Mouse (Mus musculus) hindbrain, embryonic 16.5 days (tissue): ENCODE measurements around the gene Cd70. TPM values are rescaled to one million over a fixed set of nuclear protein-coding genes. Genes with fewer than 3 reads are reported as not detected.
A peak's percentile ranks its signal among the peaks of the same experiment; 100 is the strongest.

Experiments used
- ATAC-seq: fragments of 200-750 bp; cut with Nextera tagmentation; 2 replicates; pipeline ENCODE4 v1.8.0; 2017; ENCODE audit warnings: moderate TSS enrichment, moderate library complexity
- H3K27ac ChIP-seq: fragments of 300-500 bp; sonication (generic); 2 replicates; pipeline ENCODE4 v1.5.1; 2014; ENCODE audit warnings: low read depth, mild to moderate bottlenecking, control low read depth, low read length, moderate library complexity
- H3K27me3 ChIP-seq: fragments of 300-500 bp; sonication (generic); replicated peaks from 2 replicates; pipeline ENCODE4 v1.6.1; 2014; ENCODE audit warnings: low read length; ENCODE audit not compliant: control insufficient read depth, insufficient read depth
- H3K36me3 ChIP-seq: fragments of 300-500 bp; sonication (generic); 2 replicates; pipeline ENCODE4 v1.6.1; 2014; ENCODE audit warnings: mild to moderate bottlenecking, low read length, moderate library complexity, mixed read lengths; ENCODE audit not compliant: control insufficient read depth, insufficient read depth
- H3K4me1 ChIP-seq: fragments of 300-500 bp; sonication (generic); 2 replicates; pipeline ENCODE4 v1.6.1; 2014; ENCODE audit warnings: low read depth, low read length; ENCODE audit not compliant: control insufficient read depth, insufficient read depth
- H3K4me2 ChIP-seq: fragments of 300-500 bp; sonication (generic); 2 replicates; pipeline ENCODE4 v1.6.1; 2014; ENCODE audit warnings: mild to moderate bottlenecking, low read length, control low read depth, moderate library complexity
- H3K4me3 ChIP-seq: fragments of 300-500 bp; sonication (generic); 2 replicates; pipeline ENCODE4 v1.5.1; 2014; ENCODE audit warnings: mild to moderate bottlenecking, low read length, control low read depth, moderate library complexity
- H3K9ac ChIP-seq: fragments of 300-500 bp; sonication (generic); 2 replicates; pipeline ENCODE4 v1.6.1; 2014; ENCODE audit warnings: low read depth, mild to moderate bottlenecking, control low read depth, low read length, moderate library complexity
- H3K9me3 ChIP-seq: fragments of 300-500 bp; sonication (generic); 2 replicates; pipeline ENCODE4 v1.6.1; 2014; ENCODE audit warnings: mild to moderate bottlenecking, low read length, moderate library complexity; ENCODE audit not compliant: control insufficient read depth
- WGBS: fragments of 180-500 bp; shearing (Covaris S2); extraction: QIAGEN DNeasy Blood & Tissue Kit; methylation state at CpG from one replicate; pipeline ENCODE4 v1.1.7; 2014; 5-methylcytosine and 5-hydroxymethylcytosine counted together
- polyA plus RNA-seq: library from polyadenylated mRNA; unstranded; fragments of >200 nt; fragmentation: Nextera tagmentation; extraction: Ambion mirVana; gene quantifications from 2 replicates; pipeline ENCODE4 v1.2.1, GENCODE M21; 2015

Gene Cd70
- polyA plus RNA-seq, 1 experiment from 2014 or later: 2.1 TPM

DNA sequence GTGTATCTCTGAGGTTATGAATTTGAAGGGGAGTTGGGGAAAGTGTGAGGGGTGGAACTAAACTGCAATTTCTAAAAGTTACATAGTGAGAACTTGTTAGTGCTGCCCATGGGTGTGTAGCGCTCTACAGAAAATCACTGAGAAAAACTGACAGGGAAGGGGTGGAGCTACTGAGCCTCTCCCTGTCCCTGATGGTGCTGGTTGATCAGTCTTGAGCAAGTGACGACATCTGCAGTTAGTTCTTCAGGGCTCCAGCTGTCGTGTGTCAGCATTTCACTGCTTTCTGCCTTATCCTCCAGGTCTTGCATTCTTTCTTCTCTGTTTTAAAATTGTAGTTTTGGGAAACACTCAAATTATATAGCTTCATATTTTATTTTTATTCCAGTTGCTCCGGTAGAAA, 23.8 kb upstream of the Cd70 start:
- Histone ChIP-seq H3K36me3 (no peaks in the 10 kb centered on the region), H3K4me1 (no peaks in the 10 kb centered on the region), H3K27ac (no peak overlapping the region), H3K27me3 (no peaks in the 10 kb centered on the region), H3K9ac (no peak overlapping the region), H3K9me3 (peaks cover 2% of the 10 kb centered on the region; the same call in 1 of the 2 replicates), H3K4me3 (no peak overlapping the region), H3K4me2 (no peak overlapping the region)
- ATAC-seq: no peak
- 75% methylated on average over 4 of the region's 4 CpGs for WGBS

DNA sequence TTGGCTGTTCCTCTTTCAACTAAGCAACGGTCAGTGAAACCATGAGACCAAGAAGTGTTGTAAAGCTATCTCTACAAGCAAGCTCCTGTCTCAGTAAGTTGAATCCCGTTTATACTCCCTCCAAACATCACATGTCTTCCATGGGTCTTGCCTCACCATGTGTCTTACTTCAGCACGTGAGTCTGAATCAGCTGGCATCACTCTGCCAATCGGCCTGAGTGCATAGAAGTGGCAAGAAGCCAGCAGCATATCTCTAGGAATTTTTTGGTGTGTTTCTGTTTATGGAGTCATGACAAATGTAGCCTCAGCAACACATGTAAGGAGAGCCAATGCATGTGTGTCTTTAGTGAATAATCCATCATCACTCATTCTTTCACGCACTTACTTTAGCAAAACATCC, 22.8 kb upstream of the Cd70 start:
- no peak for ATAC-seq

DNA sequence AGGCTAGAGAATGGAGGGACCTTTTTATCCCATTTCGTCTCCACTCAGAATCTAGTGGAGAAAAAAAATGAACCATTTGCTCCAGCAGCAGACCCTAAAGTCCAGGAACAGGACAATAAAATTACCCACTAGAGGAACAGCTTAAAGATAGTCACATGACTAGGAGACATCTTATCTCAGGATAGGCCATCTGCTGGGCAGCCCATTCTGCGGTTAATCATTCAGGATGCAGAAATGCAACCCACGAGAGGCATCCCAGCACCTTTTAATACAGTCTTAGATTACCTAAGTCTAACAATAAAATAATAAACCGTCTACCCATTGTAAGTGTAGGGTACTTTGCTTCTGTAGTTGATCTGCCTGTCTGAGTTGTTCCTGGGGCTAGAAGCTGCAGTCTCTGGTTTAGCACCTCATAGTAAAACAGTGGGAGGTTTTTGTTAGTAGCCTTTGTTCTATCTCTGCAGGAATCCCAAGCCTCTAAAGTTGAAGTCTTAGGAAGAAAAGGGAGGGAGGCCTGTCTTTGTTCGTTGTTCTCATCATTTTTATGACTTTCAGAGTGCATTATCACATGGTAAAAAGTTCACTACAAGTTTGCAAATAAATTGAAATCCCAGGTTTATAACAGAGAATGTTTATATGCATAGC, 21.2 kb upstream of the Cd70 start:
- H3K4me2 ChIP-seq: no peak overlapping the region
- H3K27ac ChIP-seq: no peak overlapping the region
- H3K4me1 ChIP-seq: no peaks in the 10 kb centered on the region
- no peaks in the 10 kb centered on the region for H3K36me3 ChIP-seq
- peaks cover 2% of the 10 kb centered on the region; the same call in 1 of the 2 replicates for H3K9me3 ChIP-seq
- 53% methylated on average over 5 of the region's 5 CpGs for WGBS
- H3K27me3 ChIP-seq: no peaks in the 10 kb centered on the region
- H3K4me3 ChIP-seq: no peak overlapping the region
- ATAC-seq: no peak
- no peak overlapping the region for H3K9ac ChIP-seq

More for the DNA sequence above, 22.8 kb upstream of the Cd70 start:
- no peak overlapping the region for H3K9ac ChIP-seq
- no peak overlapping the region for H3K4me3 ChIP-seq
- no peaks in the 10 kb centered on the region for H3K36me3 ChIP-seq
- H3K27me3 ChIP-seq: no peaks in the 10 kb centered on the region
- H3K9me3 ChIP-seq: peaks cover 2% of the 10 kb centered on the region; the same call in 1 of the 2 replicates
- no peak overlapping the region for H3K27ac ChIP-seq
- H3K4me1 ChIP-seq: no peaks in the 10 kb centered on the region
- 81% methylated on average over 5 of the region's 5 CpGs for WGBS
- H3K4me2 ChIP-seq: no peak overlapping the region

DNA sequence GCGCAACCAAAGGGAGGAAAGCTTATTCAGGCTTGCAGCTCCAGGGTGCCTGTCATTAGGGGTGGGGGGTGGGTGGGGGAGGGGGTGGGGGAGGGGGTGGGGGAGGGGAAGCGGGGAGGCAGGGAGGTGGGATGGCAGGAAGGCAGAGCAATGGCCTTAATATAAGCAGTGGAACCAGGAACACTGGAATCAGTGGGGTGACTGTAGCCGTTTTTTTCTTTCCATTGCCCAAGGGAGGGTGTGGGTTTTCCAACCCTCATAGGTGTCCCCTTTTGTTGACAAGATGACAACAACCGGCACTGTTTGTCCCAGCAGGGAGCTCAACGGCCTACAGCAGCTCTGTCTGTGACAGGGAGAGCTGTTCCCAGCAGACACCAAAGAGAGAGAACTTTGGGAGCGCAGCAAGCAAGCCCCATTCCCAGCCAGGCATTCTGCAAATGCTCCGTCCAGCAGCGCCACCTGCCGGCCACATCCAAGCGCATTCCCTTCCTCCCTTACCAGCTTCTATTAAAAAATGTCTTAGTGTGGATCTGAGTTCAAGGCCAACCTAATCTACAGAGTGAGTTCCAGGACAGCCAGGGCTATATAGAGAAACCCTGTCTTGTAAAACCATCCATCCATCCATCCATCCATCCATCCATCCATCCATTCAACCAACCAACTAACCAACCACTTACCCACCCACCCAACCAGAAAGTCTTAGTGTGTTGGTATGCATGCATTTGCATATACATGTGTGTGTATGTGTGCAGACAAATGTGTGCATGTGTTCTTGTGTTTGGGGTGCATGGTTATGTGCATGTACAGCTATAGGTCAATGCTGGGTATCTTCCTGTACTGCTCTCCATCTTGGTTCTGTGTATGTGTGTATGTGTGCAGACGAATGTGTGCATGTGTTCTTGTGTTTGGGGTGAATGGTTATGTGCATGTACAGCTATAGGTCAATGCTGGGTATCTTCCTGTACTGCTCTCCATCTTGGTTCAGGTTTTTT, 17.5 kb upstream of the Cd70 start:
- no peak overlapping the region for H3K4me3 ChIP-seq
- peak; percentile 88 for ATAC-seq
- H3K4me1 ChIP-seq: no peaks in the 10 kb centered on the region
- 13% methylated on average over 11 of the region's 11 CpGs for WGBS
- H3K27ac ChIP-seq: no peak overlapping the region
- H3K4me2 ChIP-seq: peak overlapping the region; percentile 29; the same call in 1 of the 2 replicates
- peaks cover 2% of the 10 kb centered on the region; the same call in 1 of the 2 replicates for H3K9me3 ChIP-seq
- no peaks in the 10 kb centered on the region for H3K27me3 ChIP-seq
- no peaks in the 10 kb centered on the region for H3K36me3 ChIP-seq
- no peak overlapping the region for H3K9ac ChIP-seq

DNA sequence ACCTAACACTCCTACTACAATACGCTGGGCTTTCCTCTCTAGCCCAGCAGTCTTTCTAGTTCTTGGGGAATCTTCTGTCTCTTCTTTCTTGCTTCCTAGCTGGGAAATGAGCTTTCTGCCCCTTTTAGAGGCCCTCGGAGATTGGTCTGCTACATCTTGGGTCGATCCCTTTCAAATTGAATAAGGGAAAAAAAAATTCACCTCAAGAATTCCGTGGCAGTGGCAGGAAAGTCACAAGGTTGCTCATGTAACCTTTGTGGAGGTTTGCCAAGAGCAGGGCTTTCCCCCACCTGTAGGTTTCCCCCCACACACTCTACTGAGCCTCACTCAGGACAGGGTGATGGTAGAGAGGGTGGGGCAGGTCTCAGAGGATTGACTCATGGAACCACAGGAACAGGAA, 4.2 kb upstream of the Cd70 start:
- 0 out of 2 replicates have a peak, but pooled peaks cover 2% of the 10 kb centered on the region for H3K27me3 ChIP-seq
- no peak for ATAC-seq
- H3K9me3 ChIP-seq: no peaks in the 10 kb centered on the region
- no peak overlapping the region for H3K9ac ChIP-seq
- no peak overlapping the region for H3K27ac ChIP-seq
- no peak overlapping the region for H3K4me2 ChIP-seq
- WGBS: 80% methylated on average over 4 of the region's 4 CpGs
- no peak overlapping the region for H3K4me3 ChIP-seq
- H3K36me3 ChIP-seq: no peaks in the 10 kb centered on the region
- peaks cover 8% of the 10 kb centered on the region; the same call in 1 of the 2 replicates for H3K4me1 ChIP-seq

DNA sequence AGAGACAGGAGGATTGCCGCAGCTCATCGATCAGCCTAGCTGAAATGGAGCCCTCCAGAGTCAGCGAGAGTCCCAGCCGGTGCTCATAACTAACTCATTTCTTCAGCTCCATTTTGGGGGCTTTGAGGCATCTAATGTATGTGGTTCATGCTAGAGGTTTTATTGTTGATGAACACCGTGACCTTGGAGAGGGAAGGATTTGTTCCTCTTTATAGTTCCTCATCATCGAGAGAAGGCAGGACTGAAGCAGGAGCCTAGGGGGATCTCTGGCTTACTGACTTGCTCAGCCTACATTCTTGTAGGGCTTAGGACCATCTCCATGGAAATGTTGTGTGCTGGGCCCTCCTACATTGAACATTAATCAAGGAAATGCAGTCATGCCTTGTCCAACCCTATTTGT, 3.4 kb upstream of the Cd70 start:
- peaks cover 7% of the 10 kb centered on the region for H3K27me3 ChIP-seq
- WGBS: 69% methylated on average over 6 of the region's 6 CpGs
- no peak for ATAC-seq
- no peak overlapping the region for H3K4me2 ChIP-seq
- no peaks in the 10 kb centered on the region for H3K36me3 ChIP-seq
- no peak overlapping the region for H3K4me3 ChIP-seq
- peaks cover 8% of the 10 kb centered on the region; the same call in 1 of the 2 replicates for H3K4me1 ChIP-seq
- no peaks in the 10 kb centered on the region for H3K9me3 ChIP-seq
- H3K27ac ChIP-seq: no peak overlapping the region
- no peak overlapping the region for H3K9ac ChIP-seq

DNA sequence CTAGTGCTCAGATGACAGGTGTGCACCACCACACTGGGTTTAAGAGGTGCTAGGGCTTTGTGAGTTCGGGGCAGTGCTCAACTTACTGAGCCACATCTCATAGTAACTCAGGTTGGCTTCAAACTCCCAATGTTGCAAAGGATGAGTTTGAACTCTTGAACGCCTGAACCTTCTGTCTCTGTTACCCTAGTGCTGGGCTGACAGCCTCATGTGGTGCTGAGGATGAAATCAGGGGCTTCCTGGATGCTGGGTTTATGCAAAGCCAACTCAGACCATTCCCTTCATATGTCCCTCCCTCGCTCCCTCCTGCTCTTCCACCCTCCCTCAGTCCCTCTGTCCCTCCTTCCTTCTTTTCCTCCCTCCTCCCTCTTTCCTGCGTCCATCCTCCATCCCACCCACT, 1.2 kb downstream of the Cd70 start:
- peaks cover 8% of the 10 kb centered on the region; the same call in 1 of the 2 replicates for H3K4me1 ChIP-seq
- WGBS: 64% methylated on average over 4 of the region's 4 CpGs
- no peak for ATAC-seq
- H3K9me3 ChIP-seq: no peaks in the 10 kb centered on the region
- no peak overlapping the region for H3K9ac ChIP-seq
- H3K4me3 ChIP-seq: no peak overlapping the region
- H3K4me2 ChIP-seq: no peak overlapping the region
- H3K36me3 ChIP-seq: no peaks in the 10 kb centered on the region
- peaks cover 10% of the 10 kb centered on the region for H3K27me3 ChIP-seq
- H3K27ac ChIP-seq: no peak overlapping the region

DNA sequence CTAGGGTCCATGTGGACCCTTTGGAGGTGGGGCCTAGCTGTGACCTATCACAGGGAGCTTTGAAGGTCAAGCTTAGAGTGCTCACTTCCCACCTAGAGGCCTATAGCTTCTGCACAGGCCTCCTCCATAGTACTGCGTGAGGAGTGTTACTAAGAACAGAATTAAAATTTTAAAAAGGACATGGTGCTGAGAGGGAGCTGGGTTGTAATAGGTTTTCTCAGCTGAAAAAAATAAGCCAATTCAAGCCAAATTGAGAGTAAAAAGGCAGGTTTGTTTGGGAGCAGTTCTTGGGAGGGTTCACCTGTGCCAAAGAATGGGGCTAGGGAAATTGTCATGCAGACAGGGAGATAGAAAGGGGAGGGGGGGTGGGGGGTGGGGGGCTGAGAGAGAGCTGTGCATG, 4.5 kb downstream of the Cd70 start:
- H3K9me3 ChIP-seq: no peaks in the 10 kb centered on the region
- no peak for ATAC-seq
- H3K4me2 ChIP-seq: no peak overlapping the region
- H3K27ac ChIP-seq: no peak overlapping the region
- no peak overlapping the region for H3K9ac ChIP-seq
- WGBS: 65% methylated on average over 1 of the region's 1 CpGs
- H3K27me3 ChIP-seq: peaks cover 8% of the 10 kb centered on the region
- H3K4me3 ChIP-seq: no peak overlapping the region
- no peaks in the 10 kb centered on the region for H3K36me3 ChIP-seq
- H3K4me1 ChIP-seq: peaks cover 8% of the 10 kb centered on the region; the same call in 1 of the 2 replicates

DNA sequence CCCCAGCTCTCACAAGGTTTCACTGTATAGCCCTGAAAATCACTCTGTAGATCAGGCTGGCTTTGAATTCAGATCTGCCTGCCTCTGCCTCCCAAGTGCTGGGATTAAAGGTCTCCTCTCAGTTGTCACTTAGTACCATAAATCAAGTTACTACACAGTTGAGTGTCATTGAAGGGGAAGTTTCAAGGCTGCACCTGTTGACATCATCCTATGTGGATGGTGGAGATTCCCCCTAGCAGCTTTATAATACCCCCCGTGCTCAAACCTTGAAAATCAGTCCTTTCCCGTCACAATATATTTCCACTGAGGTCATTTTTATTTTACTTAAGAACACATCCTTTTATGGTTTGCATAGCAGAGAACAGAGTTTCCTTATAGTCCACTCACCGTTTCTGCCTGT, 5.9 kb downstream of the Cd70 start:
- no peak overlapping the region for H3K9ac ChIP-seq
- H3K4me3 ChIP-seq: no peak overlapping the region
- H3K27ac ChIP-seq: no peak overlapping the region
- WGBS: 88% methylated on average over 3 of the region's 3 CpGs
- H3K36me3 ChIP-seq: no peaks in the 10 kb centered on the region
- no peaks in the 10 kb centered on the region for H3K9me3 ChIP-seq
- no peak for ATAC-seq
- H3K4me2 ChIP-seq: no peak overlapping the region
- H3K4me1 ChIP-seq: no peaks in the 10 kb centered on the region; the same call in 1 of the 2 replicates
- peaks cover 8% of the 10 kb centered on the region for H3K27me3 ChIP-seq
